Mouse (Mus musculus): ENCODE measurements around the gene Pcca. TPM values are rescaled to one million over a fixed set of nuclear protein-coding genes. Genes with fewer than 3 reads are reported as not detected.
A peak's percentile ranks its signal among the peaks of the same experiment; 100 is the strongest.

The Pcca gene
- polyA plus RNA-seq, 1 experiment from 2014 or later: 35.8 TPM

GRCm38 (mm10) chr14:122688378-122688777 is 154.3 kb downstream of the Pcca start:
- Histone ChIP-seq H3K4me3 (no peak overlapping the region), H3K27ac (no peak overlapping the region), H3K9me3 (replicated peaks) (no peaks in the 10 kb centered on the region), H3K27me3 (ENCODE audit: low read depth, poor library complexity, severe bottlenecking) (no peaks in the 10 kb centered on the region), H3K36me3 (peaks cover 4% of the 10 kb centered on the region; the same call in 1 of the 2 replicates), H3K4me1 (peaks cover 34% of the 10 kb centered on the region)
- no peak for DNase-seq (ENCODE audit: low spot score)
- 97% methylated on average over 4 of the region's 4 CpGs for WGBS

GRCm38 (mm10) chr14:122689136-122689815 is 155.2 kb downstream of the Pcca start:
- Histone ChIP-seq H3K9me3 (replicated peaks) (no peaks in the 10 kb centered on the region), H3K4me3 (no peak overlapping the region), H3K27ac (peak overlapping the region; percentile 19; the same call in 1 of the 2 replicates), H3K4me1 (peaks cover 32% of the 10 kb centered on the region), H3K36me3 (peaks cover 4% of the 10 kb centered on the region; the same call in 1 of the 2 replicates), H3K27me3 (ENCODE audit: low read depth, poor library complexity, severe bottlenecking) (no peaks in the 10 kb centered on the region)
- 72% methylated on average over 17 of the region's 17 CpGs for WGBS
- no peak for DNase-seq (ENCODE audit: low spot score)

- DNase-seq (ENCODE audit: low spot score): no peak
- WGBS: 100% methylated on average over 1 of the region's 1 CpGs
- H3K27ac ChIP-seq: no peak overlapping the region
- H3K36me3 ChIP-seq: peaks cover 4% of the 10 kb centered on the region; the same call in 1 of the 2 replicates
- H3K27me3 ChIP-seq (ENCODE audit: low read depth, poor library complexity, severe bottlenecking): no peaks in the 10 kb centered on the region
- no peaks in the 10 kb centered on the region for H3K9me3 ChIP-seq (replicated peaks)
- H3K4me1 ChIP-seq: peaks cover 24% of the 10 kb centered on the region
- H3K4me3 ChIP-seq: no peak overlapping the region
These were observed 157.4 kb downstream of the Pcca start for GRCm38 (mm10) chr14:122691555-122691954.

GRCm38 (mm10) chr14:122700333-122700732 is 166.2 kb downstream of the Pcca start:
- Histone ChIP-seq H3K4me1 (no peaks in the 10 kb centered on the region), H3K27me3 (ENCODE audit: low read depth, poor library complexity, severe bottlenecking) (no peaks in the 10 kb centered on the region), H3K9me3 (replicated peaks) (no peaks in the 10 kb centered on the region), H3K4me3 (no peak overlapping the region), H3K36me3 (peaks cover 18% of the 10 kb centered on the region), H3K27ac (no peak overlapping the region)
- no peak for DNase-seq (ENCODE audit: low spot score)
- 58% methylated on average over 1 of the region's 1 CpGs for WGBS

GRCm38 (mm10) chr14:122713793-122714192 is 179.7 kb downstream of the Pcca start:
- Histone ChIP-seq H3K27ac (no peak overlapping the region), H3K36me3 (0 out of 2 replicates have a peak, but pooled peaks cover 2% of the 10 kb centered on the region), H3K27me3 (ENCODE audit: low read depth, poor library complexity, severe bottlenecking) (no peaks in the 10 kb centered on the region), H3K4me3 (no peak overlapping the region), H3K4me1 (peaks cover 4% of the 10 kb centered on the region; the same call in 1 of the 2 replicates), H3K9me3 (replicated peaks) (no peaks in the 10 kb centered on the region)
- WGBS: 95% methylated on average over 5 of the region's 5 CpGs
- no peak for DNase-seq (ENCODE audit: low spot score)

GRCm38 (mm10) chr14:122714911-122715310 is 180.8 kb downstream of the Pcca start:
- WGBS: 85% methylated on average over 1 of the region's 1 CpGs
- H3K4me1 ChIP-seq: peaks cover 8% of the 10 kb centered on the region
- H3K4me3 ChIP-seq: no peak overlapping the region
- no peak overlapping the region for H3K27ac ChIP-seq
- no peaks in the 10 kb centered on the region for H3K27me3 ChIP-seq (ENCODE audit: low read depth, poor library complexity, severe bottlenecking)
- H3K9me3 ChIP-seq (replicated peaks): no peaks in the 10 kb centered on the region
- 0 out of 2 replicates have a peak, but pooled peaks cover 2% of the 10 kb centered on the region for H3K36me3 ChIP-seq
- no peak for DNase-seq (ENCODE audit: low spot score)

GRCm38 (mm10) chr14:122716057-122716456 is 181.9 kb downstream of the Pcca start:
- no peak for DNase-seq (ENCODE audit: low spot score)
- no peak overlapping the region for H3K27ac ChIP-seq
- H3K27me3 ChIP-seq (ENCODE audit: low read depth, poor library complexity, severe bottlenecking): no peaks in the 10 kb centered on the region

GRCm38 (mm10) chr14:122719496-122720080 is 185.5 kb downstream of the Pcca start:
- Histone ChIP-seq H3K4me1 (peaks cover 26% of the 10 kb centered on the region), H3K9me3 (replicated peaks) (no peaks in the 10 kb centered on the region), H3K27ac (no peak overlapping the region), H3K36me3 (0 out of 2 replicates have a peak, but pooled peaks cover 2% of the 10 kb centered on the region), H3K27me3 (ENCODE audit: low read depth, poor library complexity, severe bottlenecking) (no peaks in the 10 kb centered on the region), H3K4me3 (no peak overlapping the region)
- 91% methylated on average over 8 of the region's 8 CpGs for WGBS
- DNase-seq (ENCODE audit: low spot score): no peak

More at GRCm38 (mm10) chr14:122716057-122716456, 181.9 kb downstream of the Pcca start:
- Histone ChIP-seq H3K4me3 (no peak overlapping the region), H3K4me1 (peaks cover 16% of the 10 kb centered on the region), H3K36me3 (0 out of 2 replicates have a peak, but pooled peaks cover 2% of the 10 kb centered on the region), H3K9me3 (replicated peaks) (no peaks in the 10 kb centered on the region)

GRCm38 (mm10) chr14:122720989-122721388 is 186.9 kb downstream of the Pcca start:
- Histone ChIP-seq H3K4me3 (no peak overlapping the region), H3K9me3 (replicated peaks) (no peaks in the 10 kb centered on the region), H3K27me3 (ENCODE audit: low read depth, poor library complexity, severe bottlenecking) (no peaks in the 10 kb centered on the region), H3K4me1 (peaks cover 26% of the 10 kb centered on the region), H3K27ac (no peak overlapping the region), H3K36me3 (0 out of 2 replicates have a peak, but pooled peaks cover 2% of the 10 kb centered on the region)
- no peak for DNase-seq (ENCODE audit: low spot score)
- 70% methylated on average over 3 of the region's 3 CpGs for WGBS

- H3K27me3 ChIP-seq (ENCODE audit: low read depth, poor library complexity, severe bottlenecking): no peaks in the 10 kb centered on the region
- no peak overlapping the region for H3K27ac ChIP-seq
- H3K4me3 ChIP-seq: no peak overlapping the region
- WGBS: 25% methylated on average over 4 of the region's 4 CpGs
- H3K36me3 ChIP-seq: 0 out of 2 replicates have a peak, but pooled peaks cover 2% of the 10 kb centered on the region
- no peak for DNase-seq (ENCODE audit: low spot score)
- H3K4me1 ChIP-seq: peaks cover 26% of the 10 kb centered on the region
- no peaks in the 10 kb centered on the region for H3K9me3 ChIP-seq (replicated peaks)
These were observed 187.6 kb downstream of the Pcca start for GRCm38 (mm10) chr14:122721750-122722149.

GRCm38 (mm10) chr14:122726456-122726855 is 192.3 kb downstream of the Pcca start:
- Histone ChIP-seq H3K4me1 (peaks cover 16% of the 10 kb centered on the region), H3K36me3 (no peaks in the 10 kb centered on the region), H3K27me3 (ENCODE audit: low read depth, poor library complexity, severe bottlenecking) (no peaks in the 10 kb centered on the region), H3K4me3 (no peak overlapping the region), H3K27ac (no peak overlapping the region), H3K9me3 (replicated peaks) (no peaks in the 10 kb centered on the region)
- no peak for DNase-seq (ENCODE audit: low spot score)
- 100% methylated on average over 1 of the region's 1 CpGs for WGBS

GRCm38 (mm10) chr14:122729431-122730073 is 195.4 kb downstream of the Pcca start:
- WGBS: 90% methylated on average over 4 of the region's 4 CpGs
- Histone ChIP-seq H3K36me3 (no peaks in the 10 kb centered on the region), H3K27ac (no peak overlapping the region), H3K27me3 (ENCODE audit: low read depth, poor library complexity, severe bottlenecking) (no peaks in the 10 kb centered on the region), H3K4me3 (no peak overlapping the region), H3K9me3 (replicated peaks) (no peaks in the 10 kb centered on the region), H3K4me1 (peaks cover 6% of the 10 kb centered on the region; the same call in 1 of the 2 replicates)
- DNase-seq (ENCODE audit: low spot score): no peak

All from limb, embryonic 10.5 days (tissue).